Comparison of ENCODE assay signal across 27 mouse cellular contexts in the genomic region with DNA sequence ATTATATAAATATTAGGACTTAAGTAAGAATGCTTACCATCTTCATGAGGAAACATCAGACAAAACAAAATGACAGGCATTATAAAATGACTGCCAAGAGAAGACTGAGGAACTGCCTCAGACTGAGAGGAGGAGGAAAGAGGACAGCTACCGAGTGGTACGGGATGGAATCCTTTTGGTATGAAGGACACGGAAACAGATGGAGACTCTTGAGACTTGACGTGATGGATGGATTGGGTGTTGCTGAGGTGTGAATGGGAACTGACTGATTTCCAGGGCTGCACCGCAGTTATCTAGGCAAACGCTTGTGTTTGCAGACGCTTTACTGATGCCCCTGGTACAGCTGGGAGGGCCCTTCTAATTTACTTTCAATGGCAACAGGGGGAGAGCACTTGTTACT.
DNase-seq lines count a peak whose midpoint lies in the region; ATAC-seq and TF ChIP-seq lines count a peak whose summit lies in the region.
"Had no signal": no experiment of that assay in that cellular context is flagged by ENCODE, and none has a peak within 500 bp of the region (broad histone marks: within the 10 kb centered on the region; RNA-seq: fewer than 3 reads in every experiment).

No protein-coding gene starts in this region.

- no peak for TF ChIP-seq POLR2A in heart, adult 2 months (IDR thresholded peaks at IDR 0.05; ENCODE audit: insufficient read depth, low read depth, low read length)
- no peak for TF ChIP-seq POLR2A in bone marrow macrophage, adult 2 months (IDR thresholded peaks at IDR 0.05; ENCODE audit: borderline replicate concordance, low read depth, low read length)

- H3K36me3 ChIP-seq in heart, embryonic 12.5 days, result peaks cover 8% of the 10 kb centered on the region
- no peaks in the 10 kb centered on the region for H3K36me3 ChIP-seq in heart, adult 2 months (ENCODE audit: control insufficient read depth, insufficient read depth, low read length)
- H3K36me3 ChIP-seq: forebrain, embryonic 12.5 days; kidney, embryonic 15.5 days; limb, embryonic 13.5 days; midbrain, embryonic 10.5 days; midbrain, embryonic 15.5 days; neural tube, embryonic 15.5 days had no signal

- DNase-seq in embryo, embryonic 10 days (ENCODE audit: low spot score), result peak; percentile 35
- no peak for DNase-seq in embryo, embryonic 9.5 days (ENCODE audit: extremely low spot score)
- no peak for DNase-seq in heart, adult 2 months
- no peak for DNase-seq in layer of hippocampus, adult 2 months (ENCODE audit: low spot score in 2 of 2)
- DNase-seq in layer of hippocampus, postnatal 14 days (ENCODE audit: low spot score in 2 of 2), result no peak
- no peak for DNase-seq in testis, postnatal 10 days (ENCODE audit: low spot score)
- DNase-seq: adrenal gland, adult 2 months; adrenal gland, postnatal 36 days; cerebellum, adult 8-10 months; cerebellum, postnatal 25 days; gastrocnemius, postnatal 25 days; kidney, adult 18-20 months; kidney, postnatal 25 days; retina, postnatal 1 day; right cerebral cortex, postnatal 14 days had no signal

- H3K4me2 ChIP-seq in heart, embryonic 12.5 days, result peak overlapping the region; percentile 6; the same call in 1 of the 2 replicates
- H3K4me2 ChIP-seq: forebrain, embryonic 12.5 days; kidney, embryonic 15.5 days; limb, embryonic 13.5 days; liver, embryonic 11.5 days; midbrain, embryonic 15.5 days; neural tube, embryonic 15.5 days had no signal

- intact Hi-C loops in heart, adult 2 months (cut with DNase I), result no loop called here

- H3K9me3 ChIP-seq in heart, embryonic 12.5 days (replicated peaks), result no peaks in the 10 kb centered on the region
- H3K9me3 ChIP-seq: forebrain, embryonic 12.5 days; kidney, embryonic 15.5 days; limb, embryonic 13.5 days; midbrain, embryonic 10.5 days; midbrain, embryonic 15.5 days; neural tube, embryonic 15.5 days had no signal

- H3K4me1 ChIP-seq in heart, embryonic 12.5 days (replicated peaks), result peaks cover 44% of the 10 kb centered on the region
- peaks cover 4% of the 10 kb centered on the region for H3K4me1 ChIP-seq in heart, adult 2 months (ENCODE audit: control insufficient read depth, insufficient read depth, low read length)
- peaks cover 38% of the 10 kb centered on the region for H3K4me1 ChIP-seq in bone marrow macrophage, adult 2 months (ENCODE audit: control insufficient read depth, insufficient read depth, low read length)

- no peak overlapping the region for H3K9ac ChIP-seq in heart, embryonic 12.5 days
- H3K9ac ChIP-seq in heart, adult 2 months (ENCODE audit: low read depth, low read length), result no peak overlapping the region
- H3K9ac ChIP-seq: forebrain, embryonic 12.5 days; kidney, embryonic 15.5 days; limb, embryonic 13.5 days; midbrain, embryonic 15.5 days; neural tube, embryonic 15.5 days had no signal

- no peak for TF ChIP-seq EP300 in heart, adult 2 months (IDR thresholded peaks at IDR 0.05; ENCODE audit: insufficient read depth, low read depth, low read length)

- no peak for TF ChIP-seq CTCF in heart, adult 2 months (IDR thresholded peaks at IDR 0.05)
- TF ChIP-seq CTCF in layer of hippocampus, adult 2 months (conservative IDR thresholded peaks at IDR 0.05), result no peak
- TF ChIP-seq CTCF in bone marrow macrophage, adult 2 months (IDR thresholded peaks at IDR 0.05; ENCODE audit: low read depth, low read length), result no peak

- H3K27ac ChIP-seq in heart, embryonic 12.5 days (ENCODE audit: poor library complexity, severe bottlenecking), result no peak overlapping the region
- H3K27ac ChIP-seq in heart, adult 2 months, result no peak overlapping the region
- H3K27ac ChIP-seq in layer of hippocampus, adult 2 months, result 0 out of 2 replicates have a peak overlapping the region, but pooled peaks have one; percentile 18
- peak overlapping the region; percentile 48 for H3K27ac ChIP-seq in bone marrow macrophage, adult 2 months (ENCODE audit: insufficient read depth, low read depth, low read length)
- H3K27ac ChIP-seq: forebrain, embryonic 12.5 days; kidney, embryonic 15.5 days; limb, embryonic 13.5 days; midbrain, embryonic 10.5 days; midbrain, embryonic 15.5 days; neural tube, embryonic 15.5 days had no signal

- H3K4me3 ChIP-seq in heart, embryonic 12.5 days, result no peak overlapping the region
- no peak overlapping the region for H3K4me3 ChIP-seq in heart, adult 2 months
- H3K4me3 ChIP-seq in layer of hippocampus, adult 2 months, result no peak overlapping the region
- no peak overlapping the region for H3K4me3 ChIP-seq in bone marrow macrophage, adult 2 months (ENCODE audit: insufficient read depth, low read length)
- H3K4me3 ChIP-seq: forebrain, embryonic 12.5 days; kidney, embryonic 15.5 days; limb, embryonic 13.5 days; midbrain, embryonic 10.5 days; midbrain, embryonic 15.5 days; neural tube, embryonic 15.5 days had no signal

- no peak for ATAC-seq in heart, embryonic 12.5 days (ENCODE audit: insufficient number of reproducible peaks, low FRiP score)
- ATAC-seq: activated CD4-positive, CD25-positive, alpha-beta regulatory T cell, adult 4 months; hindbrain, embryonic 16.5 days; midbrain, embryonic 15.5 days had no signal

- peaks cover 2% of the 10 kb centered on the region; the same call in 1 of the 2 replicates for H3K79me2 ChIP-seq in heart, adult 2 months (replicated peaks; ENCODE audit: control insufficient read depth, insufficient read depth, low read length)

- no peaks in the 10 kb centered on the region for H3K27me3 ChIP-seq in heart, embryonic 12.5 days (replicated peaks)
- no peaks in the 10 kb centered on the region for H3K27me3 ChIP-seq in heart, adult 2 months (ENCODE audit: control insufficient read depth, insufficient read depth, low read length)
- H3K27me3 ChIP-seq: CH12.LX; forebrain, embryonic 12.5 days; kidney, embryonic 15.5 days; midbrain, embryonic 15.5 days; neural tube, embryonic 15.5 days had no signal

- 24% methylated on average over 7 of the region's 7 CpGs for WGBS in heart, embryonic 12.5 days
- WGBS in heart, adult 2 months, result 62% methylated on average over 7 of the region's 7 CpGs

Comparison
In these comparisons a context has a peak if more than half of its experiments do, and no peak if none do; other contexts are left out.
1. H3K27ac ChIP-seq: peak in layer of hippocampus, adult 2 months (single experiment) and bone marrow macrophage, adult 2 months (single experiment); none in heart, embryonic 12.5 days (single experiment) and heart, adult 2 months (single experiment).